Mouse (Mus musculus) lung, adult 2 months (tissue): ENCODE measurements around the gene Olfr1043. TPM values are rescaled to one million over a fixed set of nuclear protein-coding genes. Genes with fewer than 3 reads are reported as not detected.
"Not testable (repeated sequence)": the region's sequence is repeated elsewhere in the genome, so short reads cannot be mapped to it uniquely, and the experiment has no call there.

Source experiments
- DNase-seq: peaks from one replicate; pipeline ENCODE4 v3.0.0; 2022
- H3K4me1 ChIP-seq: fragments of 200-500 bp; 2 replicates; pipeline ENCODE4 v1.6.1; 2011; ENCODE audit warnings: low read length; ENCODE audit not compliant: control insufficient read depth, insufficient read depth
- H3K4me3 ChIP-seq: fragments of 200-500 bp; replicated peaks from 2 replicates; pipeline ENCODE3; 2011; ENCODE audit warnings: low read depth, mild to moderate bottlenecking, control low read depth, low read length; ENCODE audit errors: extremely low read depth
- CTCF ChIP-seq: fragments of 200-500 bp; IDR thresholded peaks from 2 replicates; pipeline ENCODE4 v1.5.1; 2011; ENCODE audit warnings: mild to moderate bottlenecking, low read length, control low read depth; ENCODE audit not compliant: insufficient read depth
- POLR2A ChIP-seq: fragments of 200-500 bp; IDR thresholded peaks from 2 replicates; pipeline ENCODE4 v1.6.1; 2011; ENCODE audit warnings: low read depth, mild to moderate bottlenecking, control low read depth, low read length, borderline replicate concordance; ENCODE audit errors: extremely low read depth
- WGBS: fragments of 180-500 bp; shearing (Covaris S2); methylation state at CpG from one replicate; pipeline ENCODE4 v1.1.7; 2018; 5-methylcytosine and 5-hydroxymethylcytosine counted together
- polyA plus RNA-seq: library from polyadenylated mRNA; depleted of rRNA; stranded (reverse); fragments of >200 nt; gene quantifications from 2 replicates; pipeline ENCODE4 v1.2.3, GENCODE M21; 2012; rRNA removed

Olfr1043 gene
- polyA plus RNA-seq, result not detected in 2 replicates

DNA sequence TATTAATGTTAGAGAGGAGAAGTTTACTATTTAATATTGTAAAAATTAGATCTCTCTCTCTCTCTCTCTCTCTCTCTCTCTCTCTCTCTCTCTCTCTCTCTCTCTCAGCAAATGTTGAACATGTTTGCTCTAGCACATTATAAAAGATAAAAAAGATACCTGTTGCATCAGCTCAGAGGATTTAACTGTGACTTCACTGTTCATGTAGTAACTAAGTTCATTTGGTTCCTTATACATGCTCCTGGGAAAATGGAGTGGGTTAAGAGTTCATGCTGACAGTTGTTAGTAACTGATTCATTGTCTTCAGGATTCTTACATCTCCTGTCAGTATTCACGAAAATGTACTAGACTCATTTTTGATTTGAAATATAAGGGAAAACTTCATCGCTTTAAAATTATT is at the start of gene Olfr1043:
Gene Olfr1043, minus strand, starts transcription at position 101 of the 400 bp plus-strand sequence.
- WGBS, result 78% methylated on average over 2 of the region's 2 CpGs
- Histone ChIP-seq H3K4me3 (no peak within 1 kb of the TSS), H3K4me1 (no peaks in the 10 kb centered on the region)
- DNase-seq, result no peak
- TF ChIP-seq POLR2A, result no peak
- TF ChIP-seq CTCF, result no peak

DNA sequence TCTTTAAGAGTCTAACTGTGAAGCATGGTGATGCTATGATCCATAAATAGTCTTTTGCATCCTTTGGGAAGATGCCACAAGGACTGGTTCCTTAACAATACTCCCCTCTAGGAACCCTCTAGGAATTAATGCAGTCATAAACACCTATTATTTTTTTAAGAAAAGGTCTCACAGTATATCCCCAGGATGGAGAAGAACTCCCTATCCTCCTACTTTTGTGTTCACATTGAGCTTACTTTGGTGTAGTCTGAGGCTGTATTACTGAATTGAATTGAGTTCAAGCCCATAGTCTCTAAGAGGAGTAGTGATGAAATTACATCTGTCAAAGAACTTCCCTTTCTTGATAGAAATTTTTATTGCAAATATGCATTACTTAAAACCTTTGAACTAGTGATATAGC is 35.6 kb upstream of the Olfr1043 start, which contains the start of gene Olfr1045:
Gene Olfr1045, minus strand, starts transcription at position 101 of the 400 bp plus-strand sequence.
- Histone ChIP-seq H3K4me1 (no peaks in the 10 kb centered on the region), H3K4me3 (no peak within 1 kb of the TSS)
- no peak for TF ChIP-seq CTCF
- DNase-seq, result no peak

DNA sequence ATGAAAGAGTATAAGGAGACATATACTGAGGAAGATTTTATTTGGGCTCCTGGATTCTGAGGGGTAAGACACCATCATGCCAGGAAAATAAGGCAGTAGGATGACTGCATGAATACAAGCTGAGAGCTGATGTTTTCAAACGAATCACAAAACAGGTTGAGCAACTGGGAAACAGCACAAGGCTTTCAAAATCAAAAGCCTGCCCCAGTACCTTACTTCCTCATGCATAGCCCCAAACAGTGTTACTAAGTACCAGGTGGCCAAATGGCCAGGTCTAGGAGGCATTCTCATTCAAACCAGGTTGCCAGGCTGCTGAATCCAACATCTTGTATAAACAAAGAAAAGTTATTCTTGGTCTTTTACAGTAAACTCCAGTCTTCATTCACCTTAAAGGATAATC is 28.5 kb upstream of the Olfr1043 start:
- H3K4me3 ChIP-seq, result no peak overlapping the region
- WGBS, result 22% methylated on average over 1 of the region's 1 CpGs
- no peaks in the 10 kb centered on the region for H3K4me1 ChIP-seq
- TF ChIP-seq CTCF (no peak), POLR2A (no peak)
- DNase-seq, result no peak

DNA sequence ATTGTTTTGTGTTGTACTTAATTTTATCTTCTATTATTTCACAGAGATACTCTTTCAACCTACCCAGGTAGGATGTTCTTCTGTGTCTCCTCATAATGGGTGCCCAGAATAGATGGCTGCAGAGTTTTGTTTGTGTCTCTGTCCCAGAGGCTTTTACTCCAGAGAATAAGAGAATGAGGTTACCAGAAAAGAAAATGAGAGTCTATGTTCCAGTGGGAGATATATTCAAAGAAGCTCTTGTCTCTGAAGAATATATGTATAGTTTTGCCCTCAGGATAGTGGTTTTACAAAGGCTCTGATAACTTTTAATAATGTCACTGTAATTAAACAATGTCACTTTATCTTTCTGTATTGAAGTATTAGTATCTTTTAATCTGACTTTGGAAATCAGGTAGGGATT is 18.3 kb upstream of the Olfr1043 start, which contains the start of gene Olfr52:
Gene Olfr52, minus strand, starts transcription at position 101 of the 400 bp plus-strand sequence.
- no peaks in the 10 kb centered on the region for H3K4me1 ChIP-seq
- H3K4me3 ChIP-seq, result no peak within 1 kb of the TSS
- DNase-seq, result no peak
- no peak for TF ChIP-seq POLR2A
- TF ChIP-seq CTCF, result no peak

DNA sequence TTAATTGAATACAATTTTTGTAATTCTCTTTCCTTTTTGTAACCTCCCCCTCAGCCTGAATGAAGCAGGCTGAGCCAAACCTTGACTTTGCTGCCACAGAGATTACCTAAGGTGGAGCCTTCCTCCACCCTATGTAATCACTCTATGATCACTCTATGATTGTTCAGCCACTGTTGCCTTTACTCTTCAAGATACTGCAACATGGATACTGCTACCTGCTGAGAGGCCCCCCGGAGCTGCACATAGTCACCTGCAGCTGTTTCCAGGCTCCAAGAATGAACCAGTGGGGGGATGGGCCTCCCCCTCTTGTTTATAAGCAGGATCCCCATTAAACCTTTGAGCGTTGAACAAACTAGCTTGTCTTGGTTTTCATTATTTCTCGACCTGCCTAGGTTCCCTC is 12.6 kb upstream of the Olfr1043 start:
- Histone ChIP-seq H3K4me3 (no peak overlapping the region), H3K4me1 (no peaks in the 10 kb centered on the region)
- 70% methylated on average over 3 of the region's 3 CpGs for WGBS
- DNase-seq, result no peak
- TF ChIP-seq CTCF, result no peak
- TF ChIP-seq POLR2A, result no peak

DNA sequence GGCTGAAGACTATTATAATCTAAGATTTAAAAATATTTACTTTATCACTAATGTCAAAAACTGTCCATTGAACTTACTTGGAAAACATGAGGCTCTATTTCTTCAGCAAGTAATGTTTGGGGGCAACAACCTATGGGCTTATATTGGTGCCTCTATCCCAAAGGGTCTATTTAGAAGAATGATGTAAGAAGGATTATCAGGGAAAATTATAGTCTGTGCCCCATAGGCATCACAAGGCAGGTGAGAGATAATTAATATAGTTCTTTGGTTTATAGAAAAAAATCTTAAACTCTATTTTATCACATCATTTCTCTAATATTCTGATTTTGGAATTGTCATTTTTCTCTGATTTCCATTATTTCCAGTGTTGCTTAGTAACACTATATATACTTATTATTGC is 10.4 kb upstream of the Olfr1043 start, which contains the start of gene Olfr1044:
Gene Olfr1044, minus strand, starts transcription at position 101 of the 400 bp plus-strand sequence.
- no peaks in the 10 kb centered on the region for H3K4me1 ChIP-seq
- DNase-seq, result no peak
- H3K4me3 ChIP-seq, result no peak within 1 kb of the TSS
- no peak for TF ChIP-seq POLR2A
- TF ChIP-seq CTCF, result no peak

DNA sequence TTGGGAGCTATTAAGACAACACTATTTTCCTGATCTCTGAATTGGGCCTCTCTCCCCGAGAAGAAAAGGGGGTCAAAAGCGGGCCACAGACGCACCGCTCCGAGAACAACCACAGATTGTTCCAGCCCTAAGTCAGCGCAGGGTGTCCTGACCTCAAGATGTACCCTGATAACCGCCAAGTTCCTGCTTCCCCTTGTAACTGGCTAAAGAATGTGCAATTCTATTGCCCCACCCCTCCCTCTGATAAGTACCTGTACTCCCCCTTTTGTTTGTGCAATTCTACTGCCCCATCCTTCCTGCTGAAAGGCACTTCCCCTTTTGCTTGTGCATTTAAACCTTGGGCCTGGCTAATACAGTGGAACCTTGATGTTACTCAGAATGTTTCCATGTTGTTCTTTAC is 8.1 kb upstream of the Olfr1043 start:
- not testable (repeated sequence) for H3K4me3 ChIP-seq, H3K4me1 ChIP-seq, DNase-seq
- WGBS, result 73% methylated on average over 7 of the region's 7 CpGs

DNA sequence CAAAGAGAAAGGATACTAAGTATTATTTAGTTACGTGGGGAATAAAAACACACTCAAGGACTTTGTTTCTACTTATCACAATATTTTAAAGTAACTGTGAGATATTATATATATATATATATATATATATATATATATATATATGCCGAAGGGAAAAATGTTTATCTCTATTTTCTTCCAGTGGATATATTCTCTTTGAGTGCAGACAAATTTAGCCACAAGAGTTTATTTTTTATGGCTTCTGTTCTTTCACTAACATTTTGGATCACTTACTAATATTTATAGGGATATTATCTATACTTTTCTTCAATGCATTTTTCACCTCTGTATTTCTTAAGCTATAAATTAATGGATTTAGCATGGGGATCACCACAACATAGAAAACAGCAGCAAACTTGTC is 5.6 kb downstream of the Olfr1043 start, which contains the start of gene Olfr1042:
Gene Olfr1042, minus strand, starts transcription at position 101 of the 400 bp plus-strand sequence.
- 82% methylated on average over 2 of the region's 2 CpGs for WGBS
- Histone ChIP-seq H3K4me1 (no peaks in the 10 kb centered on the region), H3K4me3 (no peak within 1 kb of the TSS)
- no peak for TF ChIP-seq POLR2A
- no peak for TF ChIP-seq CTCF
- DNase-seq, result no peak

DNA sequence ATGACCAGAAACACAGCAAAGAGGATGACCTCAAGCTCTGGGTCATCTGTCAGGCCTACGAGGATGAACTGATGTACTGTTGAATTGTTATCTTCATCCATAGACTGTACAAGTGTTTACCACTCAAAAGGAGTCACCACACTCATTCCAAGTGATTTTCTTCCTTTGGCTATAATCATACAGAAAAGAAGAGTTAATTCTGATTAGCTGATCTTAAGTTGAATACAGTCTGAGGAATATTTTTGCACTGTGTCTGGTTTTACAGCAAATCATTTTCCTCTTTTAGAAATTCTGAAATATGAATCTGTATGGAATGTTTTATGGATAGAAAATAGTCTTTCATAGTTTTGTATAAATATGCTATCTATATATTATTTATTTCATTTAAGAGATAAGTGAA is 20.7 kb downstream of the Olfr1043 start, which contains the start of gene Olfr1040:
Gene Olfr1040, minus strand, starts transcription at position 101 of the 400 bp plus-strand sequence.
- no peak within 1 kb of the TSS for H3K4me3 ChIP-seq
- no peak for DNase-seq
- TF ChIP-seq CTCF (no peak), POLR2A (no peak)
- no peaks in the 10 kb centered on the region for H3K4me1 ChIP-seq
- WGBS, result 64% methylated on average over 1 of the region's 1 CpGs

DNA sequence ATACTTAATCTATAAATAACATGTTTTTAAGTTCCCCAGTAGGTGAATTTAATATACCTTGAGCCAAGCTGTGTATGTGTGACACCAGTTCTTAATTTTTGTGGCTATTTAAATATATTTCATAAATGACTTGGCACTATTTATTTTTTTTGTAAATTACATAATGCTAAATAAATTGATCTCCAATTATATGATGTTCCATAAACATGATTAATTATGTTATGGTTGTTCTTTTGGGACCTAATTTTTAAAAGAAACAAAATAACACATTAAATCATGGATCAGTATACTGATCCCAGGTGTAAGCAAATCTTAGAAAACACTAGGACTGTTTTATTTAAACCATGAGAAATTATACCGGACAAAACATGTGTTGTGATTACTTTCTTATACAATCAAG is 31.5 kb downstream of the Olfr1043 start, which contains the start of gene Olfr1039:
Gene Olfr1039, minus strand, starts transcription at position 101 of the 400 bp plus-strand sequence.
- TF ChIP-seq POLR2A (no peak), CTCF (no peak)
- Histone ChIP-seq H3K4me1 (no peaks in the 10 kb centered on the region), H3K4me3 (no peak within 1 kb of the TSS)
- whole genome bisulfite sequencing, result 85% methylated on average over 1 of the region's 1 CpGs
- DNase-seq, result no peak

Other genes starting within 250 kb of the Olfr1043 start
- gene Olfr1026, start 246.0 kb downstream of the Olfr1043 start, polyA plus RNA-seq, result not detected in 2 replicates
- gene Olfr1028, start 217.1 kb downstream of the Olfr1043 start, polyA plus RNA-seq, result not detected in 2 replicates
- gene Olfr1029, start 193.6 kb downstream of the Olfr1043 start, polyA plus RNA-seq, result not detected in 2 replicates
- gene Olfr1030, start 188.2 kb downstream of the Olfr1043 start, polyA plus RNA-seq, result not detected in 2 replicates
- gene Olfr1031, start 177.2 kb downstream of the Olfr1043 start, polyA plus RNA-seq, result not detected in 2 replicates
- not detected in 2 replicates for gene Olfr1032, start 162.0 kb downstream of the Olfr1043 start, polyA plus RNA-seq
- 0.36 and 0.45 TPM in 2 replicates for gene Olfr1033, start 146.9 kb downstream of the Olfr1043 start, polyA plus RNA-seq
- gene Olfr1034, start 121.7 kb downstream of the Olfr1043 start, polyA plus RNA-seq, result 0.07 and 0.09 TPM in 2 replicates
- gene Olfr1036, start 93.5 kb downstream of the Olfr1043 start, polyA plus RNA-seq, result not detected in 2 replicates
- not detected in 2 replicates for gene Olfr1037, start 80.1 kb downstream of the Olfr1043 start, polyA plus RNA-seq
- not detected in 2 replicates for gene Olfr1039, start 31.6 kb downstream of the Olfr1043 start, polyA plus RNA-seq
- gene Olfr1040, start 20.8 kb downstream of the Olfr1043 start, polyA plus RNA-seq, result not detected in 2 replicates
- not detected in 2 replicates for gene Olfr1042, start 5.7 kb downstream of the Olfr1043 start, polyA plus RNA-seq
- not detected in 2 replicates for gene Olfr1044, start 10.3 kb upstream of the Olfr1043 start, polyA plus RNA-seq
- gene Olfr52, start 18.2 kb upstream of the Olfr1043 start, polyA plus RNA-seq, result not detected in 2 replicates
- not detected in 2 replicates for gene Olfr1045, start 35.5 kb upstream of the Olfr1043 start, polyA plus RNA-seq
- not detected in 2 replicates for gene Olfr1046, start 51.8 kb upstream of the Olfr1043 start, polyA plus RNA-seq
- not detected in 2 replicates for gene Olfr1047, start 63.9 kb upstream of the Olfr1043 start, polyA plus RNA-seq
- gene Olfr1048, start 72.8 kb upstream of the Olfr1043 start, polyA plus RNA-seq, result not detected in 2 replicates
- not detected in 2 replicates for gene Olfr1049, start 90.8 kb upstream of the Olfr1043 start, polyA plus RNA-seq
- gene Olfr1051, start 111.6 kb upstream of the Olfr1043 start, polyA plus RNA-seq, result not detected in 2 replicates
- gene Olfr1052, start 124.9 kb upstream of the Olfr1043 start, polyA plus RNA-seq, result not detected in 2 replicates
- gene Olfr1053, start 147.8 kb upstream of the Olfr1043 start, polyA plus RNA-seq, result not detected in 2 replicates
- not detected in 2 replicates for gene Olfr1054, start 167.9 kb upstream of the Olfr1043 start, polyA plus RNA-seq
- not detected in 2 replicates for gene Olfr1055, start 182.8 kb upstream of the Olfr1043 start, polyA plus RNA-seq
- not detected in 2 replicates for gene Olfr1056, start 194.9 kb upstream of the Olfr1043 start, polyA plus RNA-seq
- gene Olfr1057, start 210.9 kb upstream of the Olfr1043 start, polyA plus RNA-seq, result not detected in 2 replicates
- gene Olfr1058, start 221.0 kb upstream of the Olfr1043 start, polyA plus RNA-seq, result not detected in 2 replicates
- not detected in 2 replicates for gene Olfr1061, start 246.5 kb upstream of the Olfr1043 start, polyA plus RNA-seq